Mouse (Mus musculus) heart, embryonic 11.5 days (tissue): Measurements from ENCODE around the gene Vangl2. TPM values are rescaled to one million over a fixed set of nuclear protein-coding genes. Genes with fewer than 3 reads are reported as not detected.
A peak's percentile ranks its signal among the peaks of the same experiment; 100 is the strongest.

ENCODE experiments used
- ATAC-seq: fragments of 200-750 bp; cut with Nextera tagmentation; replicated peaks from 2 replicates; pipeline ENCODE4 v1.8.0; 2017; ENCODE audit warnings: moderate library complexity; ENCODE audit not compliant: insufficient number of reproducible peaks, low FRiP score, low TSS enrichment
- H3K27ac ChIP-seq: fragments of 300-500 bp; sonication (generic); 2 replicates; pipeline ENCODE4 v1.5.1; 2014; ENCODE audit warnings: mild to moderate bottlenecking, low read depth, low read length
- H3K27me3 ChIP-seq: fragments of 300-500 bp; sonication (generic); 2 replicates; pipeline ENCODE4 v1.6.1; 2014; ENCODE audit warnings: mild to moderate bottlenecking, low read length, mixed read lengths; ENCODE audit not compliant: control insufficient read depth, insufficient read depth
- H3K36me3 ChIP-seq: fragments of 300-500 bp; sonication (generic); 2 replicates; pipeline ENCODE4 v1.6.1; 2014; ENCODE audit warnings: mild to moderate bottlenecking, low read length, moderate library complexity, mixed read lengths; ENCODE audit not compliant: control insufficient read depth, insufficient read depth
- H3K4me1 ChIP-seq: fragments of 300-500 bp; sonication (generic); 2 replicates; pipeline ENCODE4 v1.6.1; 2014; ENCODE audit warnings: low read length; ENCODE audit not compliant: control insufficient read depth, insufficient read depth
- H3K4me2 ChIP-seq: fragments of 300-500 bp; sonication (generic); 2 replicates; pipeline ENCODE4 v1.6.1; 2014; ENCODE audit warnings: mild to moderate bottlenecking, moderate library complexity
- H3K4me3 ChIP-seq: fragments of 300-500 bp; sonication (generic); 2 replicates; pipeline ENCODE4 v1.5.1; 2014; ENCODE audit warnings: low read depth, low read length
- H3K9ac ChIP-seq: fragments of 300-500 bp; sonication (generic); 2 replicates; pipeline ENCODE4 v1.6.1; 2014; ENCODE audit warnings: mild to moderate bottlenecking, low read depth, low read length, moderate library complexity
- H3K9me3 ChIP-seq: fragments of 300-500 bp; sonication (generic); replicated peaks from 2 replicates; pipeline ENCODE4 v1.6.1; 2016; ENCODE audit warnings: low read length; ENCODE audit not compliant: control insufficient read depth
- WGBS: fragments of 180-500 bp; shearing (Covaris S2); extraction: QIAGEN DNeasy Blood & Tissue Kit; methylation state at CpG from one replicate; pipeline ENCODE4 v1.1.7; 2014; ENCODE audit not compliant: insufficient replicate concordance; 5-methylcytosine and 5-hydroxymethylcytosine counted together
- polyA plus RNA-seq: library from polyadenylated mRNA; unstranded; fragments of >200 nt; fragmentation: Nextera tagmentation; extraction: Ambion mirVana; gene quantifications from 2 replicates; pipeline ENCODE4 v1.2.1, GENCODE M21; 2014

Vangl2 gene
- polyA plus RNA-seq, 1 experiment from 2014 or later: 10.4 TPM

GRCm38 (mm10) chr1:172061217-172061616 lies 33.0 kb upstream of the Vangl2 start:
- H3K4me3 ChIP-seq: no peak overlapping the region
- H3K27me3 ChIP-seq: peaks cover 12% of the 10 kb centered on the region
- H3K36me3 ChIP-seq: peaks cover 7% of the 10 kb centered on the region; the same call in 1 of the 2 replicates
- H3K27ac ChIP-seq: no peak overlapping the region
- ATAC-seq: no peak
- H3K9me3 ChIP-seq: no peaks in the 10 kb centered on the region
- no peak overlapping the region for H3K4me2 ChIP-seq
- no peaks in the 10 kb centered on the region; the same call in 1 of the 2 replicates for H3K4me1 ChIP-seq
- H3K9ac ChIP-seq: no peak overlapping the region
- 26% methylated on average over 8 of the region's 8 CpGs for WGBS

DNA sequence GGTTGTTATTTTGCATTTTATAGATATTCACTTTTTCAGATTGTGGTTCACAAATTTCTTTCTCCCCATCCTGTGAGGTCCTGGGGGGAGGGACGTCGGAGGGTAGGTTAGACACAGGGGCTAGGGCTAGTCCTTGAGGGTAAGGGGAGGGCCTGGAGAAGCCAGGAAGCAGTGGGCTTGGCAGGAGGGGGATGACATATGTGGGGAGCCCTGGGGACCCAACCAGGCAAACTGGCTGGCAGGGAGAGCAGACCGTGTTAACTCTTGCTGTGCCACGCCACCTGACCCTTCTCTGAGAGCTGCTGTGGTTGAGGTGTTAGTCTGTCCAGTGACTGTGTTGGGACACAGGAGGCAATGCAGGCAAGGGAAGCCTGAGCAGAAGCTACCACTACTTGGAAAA lies 32.4 kb upstream of the Vangl2 start:
- no peak overlapping the region for H3K4me3 ChIP-seq
- H3K27ac ChIP-seq: no peak overlapping the region
- peaks cover 4% of the 10 kb centered on the region; the same call in 1 of the 2 replicates for H3K36me3 ChIP-seq
- no peak for ATAC-seq
- WGBS: 45% methylated on average over 4 of the region's 4 CpGs
- H3K4me2 ChIP-seq: no peak overlapping the region
- H3K4me1 ChIP-seq: no peaks in the 10 kb centered on the region; the same call in 1 of the 2 replicates
- H3K27me3 ChIP-seq: peaks cover 16% of the 10 kb centered on the region
- no peak overlapping the region for H3K9ac ChIP-seq
- H3K9me3 ChIP-seq: no peaks in the 10 kb centered on the region

GRCm38 (mm10) chr1:172058874-172059273 lies 30.6 kb upstream of the Vangl2 start:
- H3K9me3 ChIP-seq: no peaks in the 10 kb centered on the region
- peaks cover 30% of the 10 kb centered on the region for H3K27me3 ChIP-seq
- no peak overlapping the region for H3K4me3 ChIP-seq
- H3K9ac ChIP-seq: no peak overlapping the region
- no peak; the same call in 1 of the 2 replicates for ATAC-seq
- WGBS: 62% methylated on average over 7 of the region's 7 CpGs
- no peak overlapping the region for H3K4me2 ChIP-seq
- no peaks in the 10 kb centered on the region for H3K36me3 ChIP-seq
- no peak overlapping the region for H3K27ac ChIP-seq
- H3K4me1 ChIP-seq: peaks cover 3% of the 10 kb centered on the region; the same call in 1 of the 2 replicates

DNA sequence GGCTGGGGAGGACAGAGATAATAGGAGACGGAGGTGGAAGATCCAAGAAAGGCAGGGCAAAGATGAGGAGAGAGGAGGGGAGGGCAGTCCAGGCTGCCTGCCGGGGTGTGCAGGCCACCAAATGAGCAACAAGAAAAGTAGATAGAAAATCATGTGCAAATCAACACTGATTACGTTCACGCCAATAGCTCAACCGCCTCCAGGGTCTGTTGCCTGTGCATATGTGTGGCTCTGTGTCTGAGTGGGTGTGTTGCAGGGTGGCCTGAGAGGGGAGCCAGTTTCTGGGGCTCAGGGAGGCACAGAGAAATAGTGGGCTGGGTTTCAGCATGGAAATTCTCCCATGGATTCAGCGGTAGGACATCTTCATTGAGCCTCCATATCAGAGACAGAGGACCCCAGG lies 30.1 kb upstream of the Vangl2 start:
- H3K4me1 ChIP-seq: peaks cover 3% of the 10 kb centered on the region; the same call in 1 of the 2 replicates
- no peak overlapping the region for H3K4me3 ChIP-seq
- no peak for ATAC-seq
- H3K36me3 ChIP-seq: no peaks in the 10 kb centered on the region
- WGBS: 60% methylated on average over 6 of the region's 6 CpGs
- no peaks in the 10 kb centered on the region for H3K9me3 ChIP-seq
- no peak overlapping the region; the same call in 1 of the 2 replicates for H3K9ac ChIP-seq
- no peak overlapping the region for H3K27ac ChIP-seq
- peaks cover 35% of the 10 kb centered on the region for H3K27me3 ChIP-seq
- no peak overlapping the region for H3K4me2 ChIP-seq

DNA sequence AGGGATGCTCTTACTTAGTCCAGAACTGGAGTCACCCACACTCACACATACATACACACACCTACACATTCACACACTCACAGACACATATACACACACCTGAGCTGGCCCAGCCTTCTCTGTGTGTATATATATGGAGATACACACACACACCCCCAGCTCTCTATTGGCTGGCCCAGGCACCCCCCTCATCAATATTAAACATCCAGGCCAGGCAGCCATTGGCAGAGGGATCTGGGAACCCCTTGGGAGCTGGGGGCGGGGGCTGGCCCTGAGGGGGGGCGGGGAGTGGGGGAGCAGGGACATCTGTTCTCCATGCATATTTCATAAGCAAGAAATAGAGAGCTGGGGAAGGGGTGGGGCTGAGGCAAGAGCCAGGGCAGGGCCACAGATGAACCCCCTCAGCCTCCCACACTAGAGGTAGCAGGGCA lies 29.3 kb upstream of the Vangl2 start, which contains the start of gene Nhlh1:
Gene Nhlh1 (minus strand): TSS at position 83 of the 431 bp plus-strand sequence.
- Histone ChIP-seq H3K4me3 (no peak within 1 kb of the TSS), H3K9ac (no peak within 1 kb of the TSS; the same call in 1 of the 2 replicates), H3K27ac (no peak within 1 kb of the TSS), H3K36me3 (no peaks in the 10 kb centered on the region), H3K9me3 (no peaks in the 10 kb centered on the region), H3K27me3 (peaks cover 43% of the 10 kb centered on the region), H3K4me2 (no peak within 1 kb of the TSS), H3K4me1 (peaks cover 6% of the 10 kb centered on the region; the same call in 1 of the 2 replicates)
- no peak for ATAC-seq
- WGBS: 40% methylated on average over 2 of the region's 2 CpGs

- H3K9ac ChIP-seq: no peak overlapping the region
- no peak overlapping the region for H3K27ac ChIP-seq
- H3K27me3 ChIP-seq: peaks cover 49% of the 10 kb centered on the region
- no peaks in the 10 kb centered on the region for H3K36me3 ChIP-seq
- H3K9me3 ChIP-seq: no peaks in the 10 kb centered on the region
- ATAC-seq: no peak
- no peak overlapping the region for H3K4me3 ChIP-seq
- 54% methylated on average over 4 of the region's 4 CpGs for WGBS
- H3K4me1 ChIP-seq: peaks cover 6% of the 10 kb centered on the region; the same call in 1 of the 2 replicates
- H3K4me2 ChIP-seq: no peak overlapping the region
Measured at GRCm38 (mm10) chr1:172056251-172056650, 28.0 kb upstream of the Vangl2 start.

- Histone ChIP-seq H3K4me2 (peak overlapping the region; percentile 77), H3K27me3 (peaks cover 53% of the 10 kb centered on the region), H3K9ac (peak overlapping the region; percentile 4; the same call in 1 of the 2 replicates), H3K9me3 (no peaks in the 10 kb centered on the region), H3K27ac (no peak overlapping the region), H3K36me3 (no peaks in the 10 kb centered on the region), H3K4me3 (peak overlapping the region; percentile 42), H3K4me1 (peaks cover 6% of the 10 kb centered on the region)
- no peak for ATAC-seq
- WGBS: 1% methylated on average over 42 of the region's 42 CpGs
Measured at GRCm38 (mm10) chr1:172053541-172054440, 25.5 kb upstream of the Vangl2 start.

DNA sequence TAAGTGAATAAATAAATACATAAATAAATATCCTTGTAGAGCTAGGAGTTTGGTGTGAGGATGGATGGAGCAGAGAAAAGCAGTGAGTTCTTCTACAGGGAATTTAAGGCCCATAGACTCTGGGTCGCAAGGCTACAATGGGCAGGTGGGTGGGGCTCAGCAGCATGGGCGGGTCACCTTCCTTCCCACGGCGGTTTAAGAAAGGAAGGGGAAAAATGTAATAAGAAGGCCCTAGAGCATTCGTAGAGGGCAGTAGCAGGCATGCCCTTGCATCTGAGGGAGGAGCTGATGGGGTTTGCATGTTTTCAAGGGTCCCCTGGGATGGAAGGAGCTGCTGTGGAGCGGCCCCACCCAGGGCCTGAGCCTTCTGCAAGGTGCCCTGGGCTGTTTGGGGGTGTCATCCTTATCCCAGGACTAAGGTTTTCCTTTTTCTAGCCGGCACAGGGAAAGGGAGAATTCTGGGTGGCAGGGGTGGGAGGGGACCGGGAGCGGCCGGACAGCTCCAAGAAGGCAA lies 24.6 kb upstream of the Vangl2 start:
- ATAC-seq: no peak
- 12% methylated on average over 10 of the region's 10 CpGs for WGBS
- Histone ChIP-seq H3K9ac (no peak overlapping the region), H3K27me3 (peaks cover 50% of the 10 kb centered on the region), H3K4me3 (peak overlapping the region; percentile 42; the same call in 1 of the 2 replicates), H3K27ac (no peak overlapping the region), H3K9me3 (no peaks in the 10 kb centered on the region), H3K4me2 (peak overlapping the region; percentile 77), H3K4me1 (peaks cover 6% of the 10 kb centered on the region), H3K36me3 (no peaks in the 10 kb centered on the region)
